Mouse (Mus musculus) erythroblast, embryonic 14.5 days (primary cell): ENCODE data around the gene Zw10.

Experiments
- GATA1 ChIP-seq: IDR thresholded peaks from 2 replicates; pipeline ENCODE4 v1.6.1; 2012; ENCODE audit warnings: low read length, inconsistent platforms, mixed read lengths
- TAL1 ChIP-seq: IDR thresholded peaks from 3 replicates; pipeline ENCODE4 v1.6.1; 2012; ENCODE audit warnings: low read length, inconsistent platforms, mixed read lengths

- TF ChIP-seq GATA1 = no peak
- no peak for TF ChIP-seq TAL1
Observed at GRCm38 (mm10) chr9:49023956-49024355, 31.5 kb upstream of the Zw10 start.
